Mouse (Mus musculus) forebrain, embryonic 14.5 days (tissue): ENCODE measurements around the gene Tmem269. TPM values are rescaled to one million over a fixed set of nuclear protein-coding genes. Genes with fewer than 3 reads are reported as not detected.

ENCODE experiments used
- ATAC-seq: fragments of 200-750 bp; cut with Nextera tagmentation; 2 replicates; pipeline ENCODE4 v1.8.0; 2017; ENCODE audit warnings: mild to moderate bottlenecking, moderate library complexity
- DNase-seq: peaks from one replicate; pipeline ENCODE4 v3.0.0-alpha.2; 2015; ENCODE audit warnings: low spot score
- H3K27ac ChIP-seq: fragments of 300-500 bp; sonication (generic); 2 replicates; pipeline ENCODE4 v1.5.1; 2014; ENCODE audit warnings: low read depth, mild to moderate bottlenecking, control low read depth, low read length, moderate library complexity
- H3K27me3 ChIP-seq: fragments of 300-500 bp; sonication (generic); replicated peaks from 2 replicates; pipeline ENCODE4 v1.6.1; 2014; ENCODE audit warnings: low read length, control low read depth, mixed read lengths; ENCODE audit not compliant: control insufficient read depth, insufficient read depth
- H3K36me3 ChIP-seq: fragments of 300-500 bp; sonication (generic); 2 replicates; pipeline ENCODE4 v1.6.1; 2014; ENCODE audit warnings: low read length, control low read depth; ENCODE audit not compliant: control insufficient read depth, insufficient read depth
- H3K4me1 ChIP-seq: fragments of 300-500 bp; sonication (generic); 2 replicates; pipeline ENCODE4 v1.6.1; 2014; ENCODE audit warnings: antibody characterized with exemption, low read length, control low read depth; ENCODE audit not compliant: control insufficient read depth, insufficient read depth
- H3K4me2 ChIP-seq: fragments of 300-500 bp; sonication (generic); 2 replicates; pipeline ENCODE4 v1.6.1; 2014; ENCODE audit warnings: mild to moderate bottlenecking, control low read depth, low read length
- H3K4me3 ChIP-seq: fragments of 300-500 bp; sonication (generic); 2 replicates; pipeline ENCODE4 v1.5.1; 2014; ENCODE audit warnings: low read depth, low read length, control low read depth
- H3K9ac ChIP-seq: fragments of 300-500 bp; sonication (generic); 2 replicates; pipeline ENCODE4 v1.6.1; 2014; ENCODE audit warnings: mild to moderate bottlenecking, low read length, control low read depth, moderate library complexity
- H3K9me3 ChIP-seq: fragments of 300-500 bp; sonication (generic); replicated peaks from 2 replicates; pipeline ENCODE4 v1.6.1; 2016; ENCODE audit warnings: low read length, control low read depth, mixed read lengths; ENCODE audit not compliant: control insufficient read depth
- WGBS: fragments of 180-500 bp; shearing (Covaris S2); extraction: QIAGEN DNeasy Blood & Tissue Kit; methylation state at CpG from one replicate; pipeline ENCODE4 v1.1.7; 2014; 5-methylcytosine and 5-hydroxymethylcytosine counted together
- polyA plus RNA-seq: library from polyadenylated mRNA; unstranded; fragments of >200 nt; fragmentation: Nextera tagmentation; extraction: Ambion mirVana; gene quantifications from 2 replicates; pipeline ENCODE4 v1.2.1, GENCODE M21; 2014

Gene Tmem269
- polyA plus RNA-seq, 1 experiment from 2014 or later: 0.22 TPM

GRCm38 (mm10) chr4:119225719-119226118 lies 7.7 kb upstream of the Tmem269 start:
- Histone ChIP-seq H3K4me2 (no peak overlapping the region), H3K4me1 (no peaks in the 10 kb centered on the region), H3K9ac (no peak overlapping the region), H3K9me3 (no peaks in the 10 kb centered on the region), H3K36me3 (peaks cover 43% of the 10 kb centered on the region), H3K4me3 (no peak overlapping the region), H3K27ac (no peak overlapping the region), H3K27me3 (no peaks in the 10 kb centered on the region)
- ATAC-seq: no peak
- DNase-seq: no peak
- 90% methylated on average over 9 of the region's 9 CpGs for WGBS

GRCm38 (mm10) chr4:119224534-119224933 lies 6.5 kb upstream of the Tmem269 start:
- no peaks in the 10 kb centered on the region for H3K27me3 ChIP-seq
- no peak overlapping the region for H3K9ac ChIP-seq
- no peaks in the 10 kb centered on the region for H3K4me1 ChIP-seq
- no peak for DNase-seq
- H3K9me3 ChIP-seq: no peaks in the 10 kb centered on the region
- H3K36me3 ChIP-seq: peaks cover 43% of the 10 kb centered on the region
- no peak for ATAC-seq
- 96% methylated on average over 3 of the region's 3 CpGs for WGBS
- no peak overlapping the region for H3K4me2 ChIP-seq
- no peak overlapping the region for H3K4me3 ChIP-seq
- no peak overlapping the region for H3K27ac ChIP-seq

- H3K4me1 ChIP-seq: no peaks in the 10 kb centered on the region
- H3K4me2 ChIP-seq: no peak overlapping the region
- H3K27me3 ChIP-seq: no peaks in the 10 kb centered on the region
- H3K36me3 ChIP-seq: peaks cover 43% of the 10 kb centered on the region
- no peak overlapping the region for H3K9ac ChIP-seq
- H3K27ac ChIP-seq: no peak overlapping the region
- H3K4me3 ChIP-seq: no peak overlapping the region
- no peaks in the 10 kb centered on the region for H3K9me3 ChIP-seq
- peak; percentile 43 for DNase-seq
- ATAC-seq: no peak; the same call in 1 of the 2 replicates
- 83% methylated on average over 1 of the region's 1 CpGs for WGBS
These were observed 5.7 kb upstream of the Tmem269 start for GRCm38 (mm10) chr4:119223696-119224095.

GRCm38 (mm10) chr4:119216667-119217066 lies 1.4 kb downstream of the Tmem269 start:
- WGBS: 81% methylated on average over 8 of the region's 8 CpGs
- Histone ChIP-seq H3K27me3 (no peaks in the 10 kb centered on the region), H3K4me3 (no peak overlapping the region), H3K9me3 (no peaks in the 10 kb centered on the region), H3K9ac (no peak overlapping the region), H3K4me1 (no peaks in the 10 kb centered on the region), H3K27ac (no peak overlapping the region), H3K36me3 (no peaks in the 10 kb centered on the region), H3K4me2 (no peak overlapping the region)
- 0 out of 2 replicates have a peak, but pooled peaks have one; percentile 37 for ATAC-seq
- DNase-seq: peak; percentile 17

GRCm38 (mm10) chr4:119204672-119205071 lies 13.3 kb downstream of the Tmem269 start:
- peak; percentile 55; the same call in 1 of the 2 replicates for ATAC-seq

GRCm38 (mm10) chr4:119198105-119198504 lies 19.9 kb downstream of the Tmem269 start:
- Histone ChIP-seq H3K9ac (no peak overlapping the region), H3K27ac (no peak overlapping the region), H3K4me2 (peak overlapping the region; percentile 76; the same call in 1 of the 2 replicates), H3K9me3 (no peaks in the 10 kb centered on the region), H3K4me1 (peaks cover 18% of the 10 kb centered on the region), H3K4me3 (no peak overlapping the region), H3K36me3 (peaks cover 19% of the 10 kb centered on the region), H3K27me3 (no peaks in the 10 kb centered on the region)
- WGBS: 90% methylated on average over 6 of the region's 6 CpGs
- ATAC-seq: no peak
- DNase-seq: no peak

More at GRCm38 (mm10) chr4:119204672-119205071, 13.3 kb downstream of the Tmem269 start:
- no peak overlapping the region for H3K9ac ChIP-seq
- DNase-seq: peak; percentile 85
- H3K4me3 ChIP-seq: no peak overlapping the region
- H3K4me1 ChIP-seq: no peaks in the 10 kb centered on the region
- H3K4me2 ChIP-seq: no peak overlapping the region
- WGBS: 18% methylated on average over 8 of the region's 8 CpGs
- H3K9me3 ChIP-seq: no peaks in the 10 kb centered on the region
- no peak overlapping the region for H3K27ac ChIP-seq
- H3K36me3 ChIP-seq: peaks cover 16% of the 10 kb centered on the region
- H3K27me3 ChIP-seq: no peaks in the 10 kb centered on the region

- Histone ChIP-seq H3K27me3 (no peaks in the 10 kb centered on the region), H3K4me3 (peak overlapping the region; percentile 77), H3K9ac (peak overlapping the region; percentile 79), H3K9me3 (no peaks in the 10 kb centered on the region), H3K4me1 (peaks cover 18% of the 10 kb centered on the region), H3K27ac (peak overlapping the region; percentile 68), H3K36me3 (peaks cover 6% of the 10 kb centered on the region), H3K4me2 (peak overlapping the region; percentile 76)
- peak; percentile 20 for DNase-seq
- 6% methylated on average over 18 of the region's 18 CpGs for WGBS
- ATAC-seq: peak; percentile 11; the same call in 1 of the 2 replicates
These were observed 22.3 kb downstream of the Tmem269 start for GRCm38 (mm10) chr4:119195582-119196320.

GRCm38 (mm10) chr4:119194909-119195581 lies 23.0 kb downstream of the Tmem269 start, which contains the start of gene Svbp:
Gene Svbp (plus strand): TSS chr4:119195306.
- no peaks in the 10 kb centered on the region for H3K9me3 ChIP-seq
- peak within 1 kb of the TSS; percentile 77 for H3K4me3 ChIP-seq
- H3K4me2 ChIP-seq: peak within 1 kb of the TSS; percentile 76
- no peaks in the 10 kb centered on the region for H3K27me3 ChIP-seq
- DNase-seq (peak; percentile 87), ATAC-seq (peak; percentile 90)
- H3K9ac ChIP-seq: peak within 1 kb of the TSS; percentile 79
- 0 out of 2 replicates have a peak, but pooled peaks cover 3% of the 10 kb centered on the region for H3K36me3 ChIP-seq
- H3K4me1 ChIP-seq: peaks cover 18% of the 10 kb centered on the region
- under 1% methylated on average over 43 of the region's 47 CpGs for WGBS
- peak within 1 kb of the TSS; percentile 68 for H3K27ac ChIP-seq

- 85% methylated on average over 4 of the region's 4 CpGs for WGBS
- Histone ChIP-seq H3K4me1 (peaks cover 14% of the 10 kb centered on the region), H3K4me2 (no peak overlapping the region), H3K27ac (no peak overlapping the region), H3K9ac (no peak overlapping the region), H3K9me3 (no peaks in the 10 kb centered on the region), H3K27me3 (no peaks in the 10 kb centered on the region), H3K4me3 (no peak overlapping the region), H3K36me3 (no peaks in the 10 kb centered on the region)
- ATAC-seq (no peak), DNase-seq (no peak)
These were observed 25.3 kb downstream of the Tmem269 start for GRCm38 (mm10) chr4:119192757-119193156.
